Mouse (Mus musculus) thymus, postnatal 4 days (tissue): Measurements from ENCODE around the gene Dcps.

Source experiments
- DNase-seq: peaks from one replicate; pipeline ENCODE4 v3.0.0; 2021

The Dcps gene

GRCm38 (mm10) chr9:35108066-35108465, 67.8 kb downstream of the Dcps start:
- no peak for DNase-seq

- no peak for DNase-seq
These were observed 68.5 kb downstream of the Dcps start for GRCm38 (mm10) chr9:35107396-35107795.

GRCm38 (mm10) chr9:35105884-35106880, 69.7 kb downstream of the Dcps start:
- DNase-seq = no peak

- no peak for DNase-seq
These were observed 70.4 kb downstream of the Dcps start for GRCm38 (mm10) chr9:35105438-35105837.

GRCm38 (mm10) chr9:35104711-35105110, 71.2 kb downstream of the Dcps start:
- no peak for DNase-seq

- no peak for DNase-seq
These were observed 77.1 kb downstream of the Dcps start for GRCm38 (mm10) chr9:35098762-35099161.

- no peak for DNase-seq
These were observed 78.0 kb downstream of the Dcps start for GRCm38 (mm10) chr9:35097901-35098300.

GRCm38 (mm10) chr9:35095726-35096125, 80.1 kb downstream of the Dcps start:
- no peak for DNase-seq

- no peak for DNase-seq
These were observed 82.5 kb downstream of the Dcps start for GRCm38 (mm10) chr9:35093350-35093749.

GRCm38 (mm10) chr9:35092904-35093303, 83.0 kb downstream of the Dcps start:
- no peak for DNase-seq
